Mouse (Mus musculus): ENCODE data around the gene Olfm3.

Olfm3 gene

DNA sequence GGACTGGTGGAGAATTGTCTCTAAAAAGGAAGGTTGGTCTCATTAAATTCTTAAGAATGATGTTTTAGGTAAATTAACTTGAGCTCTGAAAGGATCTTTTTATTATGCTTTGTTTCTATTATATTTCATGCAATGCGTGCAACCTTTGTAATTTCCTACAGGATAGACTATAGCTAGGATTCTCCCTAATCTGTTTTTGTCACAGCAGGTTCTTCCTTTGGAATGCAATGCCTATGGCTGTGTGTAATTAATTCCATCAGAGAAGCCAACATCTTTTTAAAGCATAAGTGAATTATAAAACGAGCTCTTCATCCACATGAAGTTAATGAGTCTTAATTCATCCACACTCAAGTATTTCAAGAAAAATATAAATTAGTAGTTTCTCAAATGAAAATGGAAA lies 177.5 kb downstream of the Olfm3 start:
- DNase-seq = no peak

DNA sequence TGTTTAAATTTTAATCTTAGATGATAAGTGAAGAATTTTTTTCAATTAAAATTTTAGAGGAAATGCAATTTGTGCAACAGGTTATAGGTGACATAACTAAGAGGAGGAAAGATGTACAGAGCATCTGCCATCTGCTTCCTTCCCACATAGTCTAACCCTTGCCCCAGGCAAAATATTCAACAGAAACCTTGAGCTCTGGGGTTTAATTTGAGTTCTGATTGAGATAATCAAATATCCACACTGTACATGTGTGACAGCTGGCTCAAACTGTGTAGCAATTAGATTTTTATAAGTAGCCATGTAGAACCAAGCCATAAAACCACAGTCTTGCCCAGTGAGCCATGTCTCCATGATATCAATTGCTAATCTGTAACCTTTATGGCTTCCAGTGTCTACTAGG lies 179.1 kb downstream of the Olfm3 start:
- no peak for DNase-seq

DNA sequence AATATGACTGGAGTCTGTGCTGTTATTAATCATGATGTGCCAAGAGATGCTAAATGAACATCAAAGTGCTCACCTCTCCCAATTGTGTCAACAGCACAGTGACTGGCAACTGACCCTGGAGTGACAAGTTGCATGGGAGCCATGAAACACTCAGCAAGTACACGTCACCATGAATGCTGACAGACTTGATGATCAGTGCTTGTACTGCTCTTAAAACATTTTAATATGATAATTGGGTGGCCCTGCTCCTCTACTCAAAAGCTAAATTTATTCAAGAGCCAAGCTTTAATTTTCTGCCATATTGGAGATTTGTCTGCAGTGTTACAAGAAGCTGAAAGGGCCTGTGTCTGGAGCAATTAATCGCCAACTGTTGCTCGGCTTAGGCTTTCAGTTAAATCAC lies 184.4 kb downstream of the Olfm3 start:
- no peak for DNase-seq

- DNase-seq = no peak
Measured at GRCm38 (mm10) chr3:115090670-115091069, 186.8 kb downstream of the Olfm3 start.

GRCm38 (mm10) chr3:115095496-115095895 lies 191.6 kb downstream of the Olfm3 start:
- no peak for DNase-seq

- DNase-seq = no peak
Measured at GRCm38 (mm10) chr3:115099590-115099989, 195.7 kb downstream of the Olfm3 start.

GRCm38 (mm10) chr3:115104155-115104801 lies 200.4 kb downstream of the Olfm3 start:
- DNase-seq = no peak

DNA sequence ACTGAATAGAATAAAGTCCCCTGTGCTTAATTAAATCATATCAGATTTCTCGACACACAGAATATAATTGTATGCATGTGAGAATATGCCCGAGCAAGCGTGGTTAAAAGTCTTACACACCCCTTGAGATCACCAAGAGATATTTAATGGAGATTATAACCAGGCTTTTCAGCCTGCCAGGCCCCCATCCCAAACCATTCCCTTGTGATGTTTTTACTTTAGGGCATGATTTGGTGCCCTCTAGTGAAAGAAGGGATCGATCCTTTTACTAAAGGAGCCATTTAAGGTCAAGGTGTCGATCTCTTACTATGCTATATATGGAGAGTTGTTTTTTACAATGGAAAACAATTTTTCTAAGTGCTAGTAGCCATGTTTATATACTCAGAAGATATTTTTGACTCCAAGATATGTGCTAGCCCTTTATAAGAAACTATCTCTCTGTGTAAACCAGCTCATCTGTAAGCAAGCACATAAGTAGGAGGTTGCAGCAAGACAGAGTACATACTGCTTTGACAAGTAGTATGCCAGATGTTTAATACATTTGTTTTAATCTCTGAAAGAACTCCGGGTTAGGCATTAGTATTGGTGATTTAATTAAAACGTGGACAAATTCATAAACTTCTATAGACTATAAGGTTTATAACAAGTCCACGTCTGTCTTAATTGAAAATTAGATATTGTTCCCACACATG lies 201.1 kb downstream of the Olfm3 start:
- no peak for DNase-seq

DNA sequence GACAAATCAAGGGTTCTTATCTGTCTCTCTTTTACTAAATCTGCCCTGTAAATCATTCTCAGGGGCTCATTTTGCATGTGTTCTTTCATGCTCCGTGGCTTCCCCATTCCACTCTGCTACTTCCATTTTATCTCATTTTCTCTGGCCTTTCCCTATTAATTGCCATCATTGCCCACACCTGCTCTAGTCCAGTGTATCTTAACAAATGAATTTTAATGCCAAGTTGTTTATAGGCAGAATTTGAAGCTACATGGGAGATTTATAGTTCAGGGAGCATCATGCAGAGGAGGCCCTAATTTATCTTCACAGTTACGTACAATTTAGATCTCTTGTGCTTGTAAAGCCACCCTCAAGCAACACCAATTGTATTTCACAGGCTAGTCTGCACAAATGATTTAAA lies 241.8 kb downstream of the Olfm3 start:
- DNase-seq = no peak

DNA sequence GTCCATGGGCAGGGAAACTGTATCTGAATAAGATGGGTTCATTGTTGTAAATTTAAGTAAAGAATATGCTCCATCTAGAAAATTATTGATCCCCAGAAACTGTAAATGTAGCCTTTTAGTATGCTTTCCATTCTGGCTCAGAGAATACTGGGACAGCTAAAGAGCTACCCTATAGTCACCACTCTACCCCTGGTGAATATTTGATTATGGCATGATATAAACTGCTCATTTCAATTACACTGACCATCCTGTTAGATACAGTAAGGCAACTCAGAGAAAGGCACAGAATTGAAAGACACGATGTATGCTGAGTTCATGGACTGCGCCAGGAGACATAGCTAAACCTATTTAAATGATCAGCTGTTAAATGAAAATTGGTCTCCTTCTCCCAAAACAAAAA lies 242.4 kb downstream of the Olfm3 start:
- DNase-seq = no peak

DNA sequence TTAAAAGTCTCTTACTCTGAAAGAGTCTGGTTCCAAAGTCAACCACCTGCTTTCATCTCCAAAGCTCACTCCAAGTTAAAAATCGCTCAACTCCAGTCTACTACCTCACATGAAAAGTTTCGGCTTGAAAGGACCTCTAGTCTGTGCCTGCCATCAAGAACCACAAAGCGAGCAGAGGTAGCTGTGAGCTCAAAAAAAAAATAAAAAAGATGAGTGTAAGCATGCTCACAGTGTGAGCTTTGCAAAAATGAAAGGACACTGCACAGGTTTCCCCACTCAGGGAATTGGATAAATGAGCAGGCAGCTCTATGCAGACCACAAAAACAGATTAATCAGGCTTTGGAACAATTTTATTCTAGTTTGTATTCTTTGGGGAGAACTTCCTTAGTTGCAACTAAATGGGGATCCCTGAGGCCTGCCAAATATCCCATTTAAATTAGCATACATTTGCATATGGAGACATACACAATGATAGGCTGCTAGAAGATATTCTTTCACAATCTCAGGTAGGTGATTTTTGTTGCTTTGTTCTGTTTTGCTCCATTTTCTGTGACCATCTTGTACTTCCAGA lies 255.1 kb downstream of the Olfm3 start:
- no peak for DNase-seq

GRCm38 (mm10) chr3:115174625-115175024 lies 270.7 kb downstream of the Olfm3 start:
- no peak for DNase-seq

All from right cerebral cortex, postnatal 14 days (tissue).